Mouse (Mus musculus) E14TG2a.4 (cell line): ENCODE measurements at regions not wholly inside any gene's neighbourhood (a gene's known extent, or its start where the extent isn't known, plus 50 kb on each side); places are given as distances from the start of the nearest gene placed in this dataset.

Source experiments
- CTCF ChIP-seq: conservative IDR thresholded peaks from 2 replicates; pipeline ENCODE4 v1.5.1; 2014; ENCODE audit warnings: low read length
- NANOG ChIP-seq: IDR thresholded peaks from 2 replicates; pipeline ENCODE4 v1.6.1; 2014; ENCODE audit warnings: borderline replicate concordance, low read length, mixed read lengths
- POU5F1 ChIP-seq: IDR thresholded peaks from 2 replicates; pipeline ENCODE4 v1.6.1; 2014; ENCODE audit warnings: low read length, borderline replicate concordance

DNA sequence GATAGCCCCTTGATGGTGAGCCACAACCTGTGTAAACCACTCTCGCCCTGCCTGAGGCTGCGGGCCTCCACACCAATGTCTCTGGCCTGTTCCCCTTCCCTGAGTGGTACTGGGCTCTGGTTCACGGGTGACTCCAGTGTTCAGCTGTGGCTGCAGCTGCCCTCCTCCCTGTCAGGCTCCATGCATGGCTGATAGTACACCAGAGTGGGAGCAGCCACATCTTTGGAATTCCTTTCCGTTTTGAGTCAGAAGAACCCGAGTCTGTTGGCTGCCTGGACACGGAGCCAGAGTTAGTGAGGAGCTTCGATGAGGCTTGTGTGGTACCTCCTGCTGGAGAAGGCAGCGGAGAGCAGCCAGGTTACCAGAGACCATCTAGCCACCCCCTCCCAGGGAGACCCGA, 227.1 kb downstream of the Sipa1l2 start:
- TF ChIP-seq CTCF (no peak), POU5F1 (no peak), NANOG (no peak)
